ENCODE assay signal across 9 mouse cellular contexts in genomic region chr8:46842676-46843181, GRCm38 (mm10).
DNase-seq lines count a peak whose midpoint lies in the region; ATAC-seq and TF ChIP-seq lines count a peak whose summit lies in the region.
"Had no signal": no experiment of that assay in that cellular context is flagged by ENCODE, and none has a peak within 500 bp of the region (broad histone marks: within the 10 kb centered on the region; RNA-seq: fewer than 3 reads in every experiment).

No protein-coding gene starts in this region.

- intact Hi-C loops in left cerebral cortex, adult 2 months (cut with DNase I) = loop anchor here (10.0 kb wide), 1 partner anchor 92 kb away; no protein-coding TSS in a partner anchor

- no peak for ATAC-seq in heart, embryonic 13.5 days (ENCODE audit: extremely low read depth, insufficient number of reproducible peaks, low FRiP score, low TSS enrichment)
- no peak for ATAC-seq in forebrain, embryonic 14.5 days
- ATAC-seq: Patski had no signal

- TF ChIP-seq POLR2A in bone marrow, adult 2 months (IDR thresholded peaks at IDR 0.05; ENCODE audit: borderline replicate concordance, control insufficient read depth, low read depth, low read length) = no peak
- TF ChIP-seq POLR2A in olfactory bulb, adult 2 months (IDR thresholded peaks at IDR 0.05; ENCODE audit: insufficient read depth, low read depth, low read length) = no peak

- no peak for DNase-seq in left cerebral cortex, adult 2 months (ENCODE audit: extremely low spot score in 1 of 2, low spot score in 2 of 2)
- no peak for DNase-seq in left cerebral cortex, adult 8-10 months (ENCODE audit: low spot score in 2 of 2)
- peak; percentile 97 for DNase-seq in large intestine, adult 2 months (ENCODE audit: low read depth, low spot score)
- DNase-seq in retina, embryonic 14.5 days (ENCODE audit: low spot score) = no peak
- DNase-seq in forebrain, embryonic 14.5 days (ENCODE audit: low spot score) = no peak

- peaks cover 56% of the 10 kb centered on the region for H3K36me3 ChIP-seq in heart, embryonic 13.5 days
- peaks cover 9% of the 10 kb centered on the region; the same call in 1 of the 2 replicates for H3K36me3 ChIP-seq in forebrain, embryonic 14.5 days (ENCODE audit: control insufficient read depth, insufficient read depth, low read length)

- WGBS in bone marrow, adult 2 months = 8% methylated on average over 5 of the region's 5 CpGs
- 57% methylated on average over 5 of the region's 5 CpGs for WGBS in heart, embryonic 13.5 days
- WGBS in large intestine, adult 2 months = 1% methylated on average over 5 of the region's 5 CpGs
- 47% methylated on average over 5 of the region's 5 CpGs for WGBS in olfactory bulb, adult 2 months
- WGBS in forebrain, embryonic 14.5 days = 79% methylated on average over 5 of the region's 5 CpGs

- TF ChIP-seq CTCF in left cerebral cortex, adult 2 months (IDR thresholded peaks at IDR 0.05) = no peak
- TF ChIP-seq CTCF in bone marrow, adult 2 months (IDR thresholded peaks at IDR 0.05; ENCODE audit: control insufficient read depth, insufficient read depth, low read length) = no peak
- TF ChIP-seq CTCF in olfactory bulb, adult 2 months (IDR thresholded peaks at IDR 0.05; ENCODE audit: insufficient read depth, low read depth, low read length) = no peak

- peak overlapping the region; percentile 67 for H3K27ac ChIP-seq in left cerebral cortex, adult 2 months
- peak overlapping the region; percentile 77 for H3K27ac ChIP-seq in bone marrow, adult 2 months (ENCODE audit: control insufficient read depth, insufficient read depth, low read depth, low read length, poor library complexity)
- peak overlapping the region; percentile 84 for H3K27ac ChIP-seq in heart, embryonic 13.5 days (replicated peaks)
- peak overlapping the region; percentile 60; the same call in 1 of the 2 replicates for H3K27ac ChIP-seq in olfactory bulb, adult 2 months (ENCODE audit: insufficient read depth, low read depth, low read length)
- H3K27ac ChIP-seq in forebrain, embryonic 14.5 days (ENCODE audit: low read depth, low read length) = no peak overlapping the region

- H3K9me3 ChIP-seq in heart, embryonic 13.5 days = no peaks in the 10 kb centered on the region
- no peaks in the 10 kb centered on the region for H3K9me3 ChIP-seq in forebrain, embryonic 14.5 days (replicated peaks; ENCODE audit: control insufficient read depth, low read length)

- peaks cover 9% of the 10 kb centered on the region for H3K4me1 ChIP-seq in bone marrow, adult 2 months (ENCODE audit: control insufficient read depth, insufficient read depth, low read length)
- H3K4me1 ChIP-seq in heart, embryonic 13.5 days = peaks cover 33% of the 10 kb centered on the region
- H3K4me1 ChIP-seq in olfactory bulb, adult 2 months (ENCODE audit: control insufficient read depth, insufficient read depth, low read length) = 0 out of 2 replicates have a peak, but pooled peaks cover 4% of the 10 kb centered on the region
- H3K4me1 ChIP-seq in forebrain, embryonic 14.5 days (ENCODE audit: control insufficient read depth, insufficient read depth, low read length) = no peaks in the 10 kb centered on the region

- H3K4me3 ChIP-seq in left cerebral cortex, adult 2 months = no peak overlapping the region
- H3K4me3 ChIP-seq in bone marrow, adult 2 months (replicated peaks; ENCODE audit: control insufficient read depth, low read depth, low read length) = no peak overlapping the region
- H3K4me3 ChIP-seq in heart, embryonic 13.5 days = no peak overlapping the region
- no peak overlapping the region for H3K4me3 ChIP-seq in olfactory bulb, adult 2 months (ENCODE audit: insufficient read depth, low read depth, low read length)
- H3K4me3 ChIP-seq in forebrain, embryonic 14.5 days (ENCODE audit: low read depth, low read length) = no peak overlapping the region

- H3K27me3 ChIP-seq in heart, embryonic 13.5 days (replicated peaks) = no peaks in the 10 kb centered on the region
- no peaks in the 10 kb centered on the region for H3K27me3 ChIP-seq in forebrain, embryonic 14.5 days (replicated peaks; ENCODE audit: control insufficient read depth, insufficient read depth, low read length)
- H3K27me3 ChIP-seq: Patski had no signal

- 0 out of 2 replicates have a peak overlapping the region, but pooled peaks have one; percentile 10 for H3K9ac ChIP-seq in heart, embryonic 13.5 days
- H3K9ac ChIP-seq in forebrain, embryonic 14.5 days (ENCODE audit: low read length) = no peak overlapping the region

- H3K4me2 ChIP-seq in heart, embryonic 13.5 days = no peak overlapping the region
- H3K4me2 ChIP-seq in forebrain, embryonic 14.5 days (ENCODE audit: low read length) = no peak overlapping the region
